Mouse (Mus musculus): ENCODE data around the gene Mepe. TPM values are rescaled to one million over a fixed set of nuclear protein-coding genes. Genes with fewer than 3 reads are reported as not detected.

Gene Mepe
- polyA plus RNA-seq (2015; fragmentation: Nextera tagmentation; extraction: Ambion mirVana), result not detected in 2 replicates

- no peaks in the 10 kb centered on the region for H3K27me3 ChIP-seq (ENCODE audit: control insufficient read depth, insufficient read depth, low read length)
- no peak within 1 kb of the TSS for H3K4me2 ChIP-seq (ENCODE audit: low read depth, low read length)
- H3K4me1 ChIP-seq (ENCODE audit: control insufficient read depth, insufficient read depth, low read length), result no peaks in the 10 kb centered on the region
- no peak within 1 kb of the TSS for H3K4me3 ChIP-seq (ENCODE audit: low read length)
- no peaks in the 10 kb centered on the region for H3K9me3 ChIP-seq (replicated peaks; ENCODE audit: control insufficient read depth, low read length)
- no peak within 1 kb of the TSS for H3K27ac ChIP-seq (ENCODE audit: low read length)
- H3K9ac ChIP-seq (ENCODE audit: low read length), result no peak within 1 kb of the TSS
- WGBS, result 83% methylated on average over 6 of the region's 6 CpGs
- ATAC-seq (replicated peaks; ENCODE audit: extremely low read depth, insufficient read depth, low FRiP score), result no peak
- H3K36me3 ChIP-seq (ENCODE audit: control insufficient read depth, insufficient read depth), result no peaks in the 10 kb centered on the region
Measured at GRCm38 (mm10) chr5:104325029-104325428, at the start of gene Mepe. Gene Mepe, plus strand, starts transcription at chr5:104325329.

- no peaks in the 10 kb centered on the region for H3K36me3 ChIP-seq (ENCODE audit: control insufficient read depth, insufficient read depth)
- H3K9me3 ChIP-seq (replicated peaks; ENCODE audit: control insufficient read depth, low read length), result no peaks in the 10 kb centered on the region
- H3K9ac ChIP-seq (ENCODE audit: low read length), result no peak overlapping the region
- no peak overlapping the region for H3K4me2 ChIP-seq (ENCODE audit: low read depth, low read length)
- no peaks in the 10 kb centered on the region for H3K4me1 ChIP-seq (ENCODE audit: control insufficient read depth, insufficient read depth, low read length)
- no peaks in the 10 kb centered on the region for H3K27me3 ChIP-seq (ENCODE audit: control insufficient read depth, insufficient read depth, low read length)
- H3K4me3 ChIP-seq (ENCODE audit: low read length), result no peak overlapping the region
- WGBS, result 74% methylated on average over 6 of the region's 6 CpGs
- no peak for ATAC-seq (replicated peaks; ENCODE audit: extremely low read depth, insufficient read depth, low FRiP score)
- no peak overlapping the region for H3K27ac ChIP-seq (ENCODE audit: low read length)
Measured at GRCm38 (mm10) chr5:104294201-104294600, 30.9 kb upstream of the Mepe start.

GRCm38 (mm10) chr5:104298994-104299393 lies 26.1 kb upstream of the Mepe start, which contains the start of gene Ibsp:
Gene Ibsp, plus strand, starts transcription at chr5:104299171.
- Histone ChIP-seq H3K4me2 (ENCODE audit: low read depth, low read length) (no peak within 1 kb of the TSS), H3K9me3 (replicated peaks; ENCODE audit: control insufficient read depth, low read length) (no peaks in the 10 kb centered on the region), H3K4me1 (ENCODE audit: control insufficient read depth, insufficient read depth, low read length) (no peaks in the 10 kb centered on the region), H3K27me3 (ENCODE audit: control insufficient read depth, insufficient read depth, low read length) (no peaks in the 10 kb centered on the region), H3K9ac (ENCODE audit: low read length) (no peak within 1 kb of the TSS), H3K36me3 (ENCODE audit: control insufficient read depth, insufficient read depth) (no peaks in the 10 kb centered on the region), H3K27ac (ENCODE audit: low read length) (no peak within 1 kb of the TSS), H3K4me3 (ENCODE audit: low read length) (no peak within 1 kb of the TSS)
- ATAC-seq (replicated peaks; ENCODE audit: extremely low read depth, insufficient read depth, low FRiP score), result no peak
- WGBS, result 55% methylated on average over 6 of the region's 6 CpGs

- no peak overlapping the region for H3K9ac ChIP-seq (ENCODE audit: low read length)
Measured at GRCm38 (mm10) chr5:104314073-104314472, 11.1 kb upstream of the Mepe start.

GRCm38 (mm10) chr5:104326884-104327283 lies 1.8 kb downstream of the Mepe start:
- 44% methylated on average over 4 of the region's 4 CpGs for WGBS
- Histone ChIP-seq H3K27me3 (ENCODE audit: control insufficient read depth, insufficient read depth, low read length) (no peaks in the 10 kb centered on the region), H3K4me2 (ENCODE audit: low read depth, low read length) (no peak overlapping the region), H3K36me3 (ENCODE audit: control insufficient read depth, insufficient read depth) (no peaks in the 10 kb centered on the region), H3K9me3 (replicated peaks; ENCODE audit: control insufficient read depth, low read length) (no peaks in the 10 kb centered on the region), H3K27ac (ENCODE audit: low read length) (no peak overlapping the region), H3K9ac (ENCODE audit: low read length) (no peak overlapping the region), H3K4me1 (ENCODE audit: control insufficient read depth, insufficient read depth, low read length) (no peaks in the 10 kb centered on the region), H3K4me3 (ENCODE audit: low read length) (no peak overlapping the region)
- no peak for ATAC-seq (replicated peaks; ENCODE audit: extremely low read depth, insufficient read depth, low FRiP score)

More at GRCm38 (mm10) chr5:104314073-104314472, 11.1 kb upstream of the Mepe start:
- H3K4me2 ChIP-seq (ENCODE audit: low read depth, low read length), result no peak overlapping the region
- H3K4me1 ChIP-seq (ENCODE audit: control insufficient read depth, insufficient read depth, low read length), result no peaks in the 10 kb centered on the region
- WGBS, result 40% methylated on average over 1 of the region's 1 CpGs
- no peak overlapping the region for H3K4me3 ChIP-seq (ENCODE audit: low read length)
- no peak for ATAC-seq (replicated peaks; ENCODE audit: extremely low read depth, insufficient read depth, low FRiP score)
- H3K36me3 ChIP-seq (ENCODE audit: control insufficient read depth, insufficient read depth), result no peaks in the 10 kb centered on the region
- H3K9me3 ChIP-seq (replicated peaks; ENCODE audit: control insufficient read depth, low read length), result no peaks in the 10 kb centered on the region
- H3K27ac ChIP-seq (ENCODE audit: low read length), result no peak overlapping the region
- no peaks in the 10 kb centered on the region for H3K27me3 ChIP-seq (ENCODE audit: control insufficient read depth, insufficient read depth, low read length)

- Histone ChIP-seq H3K36me3 (ENCODE audit: control insufficient read depth, insufficient read depth) (no peaks in the 10 kb centered on the region), H3K27me3 (ENCODE audit: control insufficient read depth, insufficient read depth, low read length) (no peaks in the 10 kb centered on the region), H3K4me2 (ENCODE audit: low read depth, low read length) (no peak overlapping the region), H3K27ac (ENCODE audit: low read length) (no peak overlapping the region), H3K4me3 (ENCODE audit: low read length) (no peak overlapping the region), H3K4me1 (ENCODE audit: control insufficient read depth, insufficient read depth, low read length) (no peaks in the 10 kb centered on the region), H3K9ac (ENCODE audit: low read length) (no peak overlapping the region), H3K9me3 (replicated peaks; ENCODE audit: control insufficient read depth, low read length) (no peaks in the 10 kb centered on the region)
- WGBS, result 70% methylated on average over 8 of the region's 8 CpGs
- no peak for ATAC-seq (replicated peaks; ENCODE audit: extremely low read depth, insufficient read depth, low FRiP score)
Measured at GRCm38 (mm10) chr5:104327389-104327788, 2.3 kb downstream of the Mepe start.

GRCm38 (mm10) chr5:104327876-104328275 lies 2.7 kb downstream of the Mepe start:
- Histone ChIP-seq H3K4me1 (ENCODE audit: control insufficient read depth, insufficient read depth, low read length) (no peaks in the 10 kb centered on the region; the same call in 1 of the 2 replicates), H3K27ac (ENCODE audit: low read length) (no peak overlapping the region), H3K4me3 (ENCODE audit: low read length) (no peak overlapping the region), H3K9me3 (replicated peaks; ENCODE audit: control insufficient read depth, low read length) (no peaks in the 10 kb centered on the region), H3K4me2 (ENCODE audit: low read depth, low read length) (no peak overlapping the region), H3K36me3 (ENCODE audit: control insufficient read depth, insufficient read depth) (no peaks in the 10 kb centered on the region), H3K9ac (ENCODE audit: low read length) (no peak overlapping the region), H3K27me3 (ENCODE audit: control insufficient read depth, insufficient read depth, low read length) (no peaks in the 10 kb centered on the region)
- no peak for ATAC-seq (replicated peaks; ENCODE audit: extremely low read depth, insufficient read depth, low FRiP score)

- H3K27me3 ChIP-seq (ENCODE audit: control insufficient read depth, insufficient read depth, low read length), result no peaks in the 10 kb centered on the region
- H3K9ac ChIP-seq (ENCODE audit: low read length), result no peak overlapping the region
- peaks cover 2% of the 10 kb centered on the region; the same call in 1 of the 2 replicates for H3K4me1 ChIP-seq (ENCODE audit: control insufficient read depth, insufficient read depth, low read length)
- no peaks in the 10 kb centered on the region for H3K9me3 ChIP-seq (replicated peaks; ENCODE audit: control insufficient read depth, low read length)
- no peak for ATAC-seq (replicated peaks; ENCODE audit: extremely low read depth, insufficient read depth, low FRiP score)
- H3K27ac ChIP-seq (ENCODE audit: low read length), result no peak overlapping the region
- no peaks in the 10 kb centered on the region for H3K36me3 ChIP-seq (ENCODE audit: control insufficient read depth, insufficient read depth)
- no peak overlapping the region for H3K4me2 ChIP-seq (ENCODE audit: low read depth, low read length)
- 67% methylated on average over 4 of the region's 4 CpGs for whole genome bisulfite sequencing
- no peak overlapping the region for H3K4me3 ChIP-seq (ENCODE audit: low read length)
Measured at GRCm38 (mm10) chr5:104328317-104328850, 3.3 kb downstream of the Mepe start.

- no peak overlapping the region for H3K9ac ChIP-seq (ENCODE audit: low read length)
- no peaks in the 10 kb centered on the region for H3K9me3 ChIP-seq (replicated peaks; ENCODE audit: control insufficient read depth, low read length)
- 70% methylated on average over 5 of the region's 5 CpGs for WGBS
- no peak overlapping the region for H3K4me2 ChIP-seq (ENCODE audit: low read depth, low read length)
- ATAC-seq (replicated peaks; ENCODE audit: extremely low read depth, insufficient read depth, low FRiP score), result no peak
- H3K4me3 ChIP-seq (ENCODE audit: low read length), result no peak overlapping the region
- peaks cover 2% of the 10 kb centered on the region; the same call in 1 of the 2 replicates for H3K4me1 ChIP-seq (ENCODE audit: control insufficient read depth, insufficient read depth, low read length)
- no peaks in the 10 kb centered on the region for H3K36me3 ChIP-seq (ENCODE audit: control insufficient read depth, insufficient read depth)
- no peaks in the 10 kb centered on the region for H3K27me3 ChIP-seq (ENCODE audit: control insufficient read depth, insufficient read depth, low read length)
- H3K27ac ChIP-seq (ENCODE audit: low read length), result no peak overlapping the region
Measured at GRCm38 (mm10) chr5:104329381-104329780, 4.3 kb downstream of the Mepe start.
